Mouse (Mus musculus): ENCODE results near the gene Cep57.

DNA sequence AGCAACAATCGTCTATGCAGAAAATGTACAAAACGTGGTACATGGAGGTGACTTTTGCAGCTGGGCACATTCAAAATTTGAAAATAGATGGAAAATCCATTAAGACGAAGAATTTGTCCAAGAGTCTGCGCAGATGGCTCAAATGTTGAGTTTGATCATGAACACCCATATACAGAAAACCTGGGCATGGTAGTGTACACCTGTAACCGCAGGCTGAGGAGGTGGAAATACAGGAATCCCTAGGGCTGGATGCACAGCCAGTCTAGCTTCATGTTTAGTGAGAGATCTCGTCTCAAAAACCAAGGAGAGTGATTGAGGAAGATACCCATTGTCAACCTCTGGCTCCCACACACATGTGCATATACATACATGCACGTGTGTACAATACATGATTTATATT is 44.7 kb upstream of the Cep57 start:
- TF ChIP-seq CTCF (IDR thresholded peaks at IDR 0.05; ENCODE audit: control insufficient read depth, insufficient read depth, insufficient replicate concordance, low read depth, low read length): no peak
- TF ChIP-seq POLR2A (IDR thresholded peaks at IDR 0.05; ENCODE audit: control insufficient read depth, low read depth, low read length): no peak
